ENCODE assay signal across 25 mouse cellular contexts in the genomic region with DNA sequence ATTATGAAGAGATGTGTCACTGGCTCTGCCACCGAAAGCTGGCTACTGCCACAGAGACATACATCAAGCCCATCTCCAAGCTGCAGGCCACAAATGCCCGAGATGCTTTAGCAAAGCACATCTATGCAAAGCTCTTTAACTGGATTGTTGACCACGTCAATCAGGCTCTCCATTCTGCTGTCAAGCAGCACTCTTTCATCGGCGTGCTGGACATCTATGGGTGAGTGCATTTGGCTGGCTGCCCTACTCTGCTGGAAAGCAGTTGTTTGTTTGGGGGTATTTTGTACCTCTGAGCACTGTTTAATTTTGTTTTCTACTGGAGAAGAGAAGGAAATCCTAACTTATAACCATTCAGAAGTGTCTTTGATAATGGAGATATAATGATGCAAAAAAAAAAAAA.
DNase-seq lines count a peak whose midpoint lies in the region; ATAC-seq and TF ChIP-seq lines count a peak whose summit lies in the region.
"Had no signal": no experiment of that assay in that cellular context is flagged by ENCODE, and none has a peak within 500 bp of the region (broad histone marks: within the 10 kb centered on the region; RNA-seq: fewer than 3 reads in every experiment).

No protein-coding gene starts in this region.

- no peaks in the 10 kb centered on the region for H3K9me3 ChIP-seq in midbrain, postnatal 0 days (ENCODE audit: low read length)
- H3K9me3 ChIP-seq in midbrain, embryonic 10.5 days (replicated peaks): no peaks in the 10 kb centered on the region
- H3K9me3 ChIP-seq: forebrain, embryonic 13.5 days; heart, embryonic 12.5 days; hindbrain, embryonic 15.5 days; liver, embryonic 15.5 days; neural tube, embryonic 13.5 days had no signal

- H3K36me3 ChIP-seq in midbrain, postnatal 0 days (ENCODE audit: insufficient read depth, low read length): peaks cover 21% of the 10 kb centered on the region
- peaks cover 78% of the 10 kb centered on the region for H3K36me3 ChIP-seq in midbrain, embryonic 10.5 days
- H3K36me3 ChIP-seq: liver, embryonic 15.5 days had no signal

- 25% methylated on average over 5 of the region's 5 CpGs for WGBS in midbrain, postnatal 0 days
- 53% methylated on average over 5 of the region's 5 CpGs for WGBS in midbrain, embryonic 10.5 days

- H3K4me3 ChIP-seq in midbrain, postnatal 0 days (ENCODE audit: low read depth, low read length): no peak overlapping the region
- H3K4me3 ChIP-seq in midbrain, embryonic 10.5 days: no peak overlapping the region
- H3K4me3 ChIP-seq: forebrain, embryonic 13.5 days; gastrocnemius, adult 2 months; heart, adult 2 months; heart, embryonic 12.5 days; hindbrain, embryonic 15.5 days; liver, embryonic 15.5 days; neural tube, embryonic 13.5 days had no signal

- no peak for TF ChIP-seq CTCF in midbrain, postnatal 0 days (IDR thresholded peaks at IDR 0.05)

- DNase-seq in heart, postnatal 4 days: peak; percentile 26
- no peak for DNase-seq in heart, adult 11 months
- peak; percentile 9 for DNase-seq in kidney, postnatal 14 days
- no peak for DNase-seq in kidney, adult 18-20 months
- DNase-seq in midbrain, postnatal 0 days (ENCODE audit: low spot score): peak; percentile 2
- no peak for DNase-seq in midbrain, embryonic 10.5 days (ENCODE audit: low spot score)
- DNase-seq in liver: no peak
- DNase-seq: adrenal gland, postnatal 14 days; cerebellum, adult 11-12 months; cerebellum, adult 9-11 months; gastrocnemius, adult 2 months; gastrocnemius, postnatal 36 days; heart, adult 2 months; layer of hippocampus, postnatal 36 days; lung, embryonic 14.5 days; lung, postnatal 14 days; right cerebral cortex, postnatal 25 days; thymus, postnatal 14 days had no signal

- no peak overlapping the region for H3K9ac ChIP-seq in midbrain, postnatal 0 days (replicated peaks; ENCODE audit: low read length, poor library complexity, severe bottlenecking)
- H3K9ac ChIP-seq: forebrain, embryonic 13.5 days; heart, embryonic 12.5 days; hindbrain, embryonic 15.5 days; liver, embryonic 15.5 days; lung, embryonic 14.5 days; neural tube, embryonic 13.5 days had no signal

- no peaks in the 10 kb centered on the region for H3K4me1 ChIP-seq in midbrain, postnatal 0 days (ENCODE audit: insufficient read depth, low read length)
- peaks cover 7% of the 10 kb centered on the region; the same call in 1 of the 2 replicates for H3K4me1 ChIP-seq in midbrain, embryonic 10.5 days
- H3K4me1 ChIP-seq: hindbrain, embryonic 15.5 days; liver, embryonic 15.5 days; neural tube, embryonic 13.5 days had no signal

- no peaks in the 10 kb centered on the region for H3K27me3 ChIP-seq in midbrain, postnatal 0 days (ENCODE audit: insufficient read depth, low read length)
- no peaks in the 10 kb centered on the region for H3K27me3 ChIP-seq in midbrain, embryonic 10.5 days (ENCODE audit: low read depth, poor library complexity, severe bottlenecking)
- H3K27me3 ChIP-seq: forebrain, embryonic 13.5 days; heart, embryonic 12.5 days; hindbrain, embryonic 15.5 days; liver, embryonic 15.5 days; neural tube, embryonic 13.5 days had no signal

- no peak overlapping the region for H3K4me2 ChIP-seq in midbrain, postnatal 0 days (ENCODE audit: low read depth, low read length, poor library complexity, severe bottlenecking)
- H3K4me2 ChIP-seq: forebrain, embryonic 13.5 days; heart, embryonic 12.5 days; hindbrain, embryonic 15.5 days; liver, embryonic 15.5 days; lung, embryonic 14.5 days; neural tube, embryonic 13.5 days had no signal

- ATAC-seq in midbrain, postnatal 0 days (ENCODE audit: low FRiP score): no peak
- ATAC-seq: CD4-positive, CD25-positive, alpha-beta regulatory T cell, adult 4 months; forebrain, embryonic 13.5 days had no signal

- H3K27ac ChIP-seq in midbrain, postnatal 0 days (ENCODE audit: low read depth, low read length): no peak overlapping the region
- no peak overlapping the region for H3K27ac ChIP-seq in midbrain, embryonic 10.5 days (replicated peaks)
- H3K27ac ChIP-seq: forebrain, embryonic 13.5 days; gastrocnemius, adult 2 months; heart, adult 2 months; hindbrain, embryonic 15.5 days; kidney, postnatal 0 days; liver, embryonic 15.5 days; neural tube, embryonic 13.5 days had no signal

Comparison
In these comparisons a context has a peak if more than half of its experiments do, and no peak if none do; other contexts are left out.
1. DNase-seq: peak in heart, postnatal 4 days (single experiment), kidney, postnatal 14 days (single experiment) and midbrain, postnatal 0 days (single experiment); none in heart, adult 11 months (single experiment), kidney, adult 18-20 months (single experiment), midbrain, embryonic 10.5 days (single experiment) and liver (single experiment).